Mouse (Mus musculus) urinary bladder, adult 2 months (tissue): ENCODE measurements around the gene Zxdb. TPM values are rescaled to one million over a fixed set of nuclear protein-coding genes. Genes with fewer than 3 reads are reported as not detected.
"Not testable (repeated sequence)": the region's sequence is repeated elsewhere in the genome, so short reads cannot be mapped to it uniquely, and the experiment has no call there.

Experiments
- DNase-seq: peaks from one replicate; pipeline ENCODE4 v3.0.0; 2022; ENCODE audit warnings: low spot score
- polyA plus RNA-seq: library from polyadenylated mRNA; depleted of rRNA; stranded (reverse); fragments of >200 nt; gene quantifications from 2 replicates; pipeline ENCODE4 v1.2.3, GENCODE M21; 2012; rRNA removed

Zxdb gene
- 7.0 and 7.2 TPM in 2 replicates for polyA plus RNA-seq

GRCm38 (mm10) chrX:94724192-94724971, at the start of gene Zxdb:
Zxdb (plus strand) TSS chrX:94724569.
- DNase-seq: not testable (repeated sequence)

GRCm38 (mm10) chrX:94674977-94675376, 49.4 kb upstream of the Zxdb start:
- no peak for DNase-seq

- DNase-seq: not testable (repeated sequence)
Observed at GRCm38 (mm10) chrX:94681581-94681980, 42.8 kb upstream of the Zxdb start.

- not testable (repeated sequence) for DNase-seq
Observed at GRCm38 (mm10) chrX:94689593-94689992, 34.8 kb upstream of the Zxdb start.

- DNase-seq: not testable (repeated sequence)
Observed at GRCm38 (mm10) chrX:94706676-94707075, 17.7 kb upstream of the Zxdb start.

- DNase-seq: not testable (repeated sequence)
Observed at GRCm38 (mm10) chrX:94709752-94710151, 14.6 kb upstream of the Zxdb start.

- DNase-seq: not testable (repeated sequence)
Observed at GRCm38 (mm10) chrX:94724972-94725569, 702 bp downstream of the Zxdb start.

- DNase-seq: not testable (repeated sequence)
Observed at GRCm38 (mm10) chrX:94725627-94726083, 1.3 kb downstream of the Zxdb start.

- DNase-seq: no peak
Observed at GRCm38 (mm10) chrX:94731596-94731995, 7.2 kb downstream of the Zxdb start.

GRCm38 (mm10) chrX:94753733-94754132, 29.4 kb downstream of the Zxdb start:
- no peak for DNase-seq

GRCm38 (mm10) chrX:94759959-94760358, 35.6 kb downstream of the Zxdb start:
- DNase-seq: no peak

GRCm38 (mm10) chrX:94773876-94774275, 49.5 kb downstream of the Zxdb start:
- DNase-seq: no peak

Other genes starting within 250 kb of the Zxdb start
- 240 and 245 TPM in 2 replicates for gene Maged1, start 182.4 kb upstream of the Zxdb start, polyA plus RNA-seq
- gene Gspt2, start 88.5 kb upstream of the Zxdb start, polyA plus RNA-seq: 4.6 and 5.6 TPM in 2 replicates